7 mouse cellular contexts compared by ENCODE assay signal in the genomic region with DNA sequence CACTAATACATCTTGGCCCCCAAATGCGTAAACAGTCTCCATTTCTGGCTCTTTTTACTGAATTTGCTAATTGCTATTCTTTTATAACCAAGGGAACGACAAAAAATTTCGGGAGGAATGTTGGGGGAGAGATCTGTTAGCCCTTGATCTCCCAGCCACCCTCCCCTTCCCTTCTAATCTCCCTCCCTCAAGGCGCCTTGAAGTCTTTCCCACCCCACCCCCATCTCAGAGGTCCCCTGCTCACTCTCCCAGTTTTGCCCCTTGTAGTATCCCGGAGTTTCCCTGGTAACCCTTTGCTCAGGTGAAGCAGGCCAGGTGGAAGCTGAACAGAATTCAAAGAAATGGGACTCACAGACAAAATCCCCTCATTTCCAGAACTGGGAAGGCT. TPM values are rescaled to one million over a fixed set of nuclear protein-coding genes. Genes with fewer than 3 reads are reported as not detected.
A peak's percentile ranks its signal among the peaks of the same experiment; 100 is the strongest.
DNase-seq lines count a peak whose midpoint lies in the region; ATAC-seq and TF ChIP-seq lines count a peak whose summit lies in the region.

No protein-coding gene starts in this region.

- H3K9me3 ChIP-seq in lung, embryonic 14.5 days (ENCODE audit: low read depth, low read length), result no peaks in the 10 kb centered on the region
- no peaks in the 10 kb centered on the region for H3K9me3 ChIP-seq in heart, embryonic 16.5 days (replicated peaks; ENCODE audit: control insufficient read depth, low read length)
- H3K9me3 ChIP-seq in limb, embryonic 15.5 days, result no peaks in the 10 kb centered on the region
- no peaks in the 10 kb centered on the region for H3K9me3 ChIP-seq in stomach, embryonic 15.5 days

- peaks cover 21% of the 10 kb centered on the region for H3K4me1 ChIP-seq in lung, embryonic 14.5 days (ENCODE audit: insufficient read depth)
- H3K4me1 ChIP-seq in heart, embryonic 16.5 days (ENCODE audit: control insufficient read depth, insufficient read depth, low read length), result peaks cover 11% of the 10 kb centered on the region
- H3K4me1 ChIP-seq in limb, embryonic 15.5 days, result peaks cover 22% of the 10 kb centered on the region
- peaks cover 14% of the 10 kb centered on the region for H3K4me1 ChIP-seq in stomach, embryonic 15.5 days

- H3K27me3 ChIP-seq in lung, embryonic 14.5 days (ENCODE audit: insufficient read depth, low read length), result no peaks in the 10 kb centered on the region
- H3K27me3 ChIP-seq in heart, embryonic 16.5 days (ENCODE audit: control insufficient read depth, insufficient read depth, low read length), result no peaks in the 10 kb centered on the region
- H3K27me3 ChIP-seq in limb, embryonic 15.5 days, result no peaks in the 10 kb centered on the region
- H3K27me3 ChIP-seq in stomach, embryonic 15.5 days (replicated peaks), result no peaks in the 10 kb centered on the region

- H3K9ac ChIP-seq in lung, embryonic 14.5 days, result 0 out of 2 replicates have a peak overlapping the region, but pooled peaks have one; percentile 9
- peak overlapping the region; percentile 59 for H3K9ac ChIP-seq in heart, embryonic 16.5 days (ENCODE audit: low read length)
- no peak overlapping the region for H3K9ac ChIP-seq in limb, embryonic 15.5 days
- H3K9ac ChIP-seq in stomach, embryonic 15.5 days, result no peak overlapping the region

- 2% methylated on average over 5 of the region's 5 CpGs for WGBS in lung, embryonic 14.5 days
- 14% methylated on average over 5 of the region's 5 CpGs for WGBS in heart, embryonic 16.5 days
- 9% methylated on average over 5 of the region's 5 CpGs for WGBS in limb, embryonic 15.5 days
- 6% methylated on average over 5 of the region's 5 CpGs for WGBS in stomach, embryonic 15.5 days

- H3K4me2 ChIP-seq in lung, embryonic 14.5 days, result peak overlapping the region; percentile 52
- H3K4me2 ChIP-seq in heart, embryonic 16.5 days (ENCODE audit: low read depth, low read length), result peak overlapping the region; percentile 57
- H3K4me2 ChIP-seq in limb, embryonic 15.5 days, result peak overlapping the region; percentile 49
- H3K4me2 ChIP-seq in stomach, embryonic 15.5 days, result peak overlapping the region; percentile 51

- H3K36me3 ChIP-seq in lung, embryonic 14.5 days (ENCODE audit: insufficient read depth), result no peaks in the 10 kb centered on the region
- no peaks in the 10 kb centered on the region for H3K36me3 ChIP-seq in heart, embryonic 16.5 days (ENCODE audit: control insufficient read depth, insufficient read depth)
- no peaks in the 10 kb centered on the region for H3K36me3 ChIP-seq in limb, embryonic 15.5 days
- no peaks in the 10 kb centered on the region for H3K36me3 ChIP-seq in stomach, embryonic 15.5 days

- no peak for TF ChIP-seq CTCF in lung, embryonic 14.5 days (IDR thresholded peaks at IDR 0.05; ENCODE audit: low read depth)

- peak overlapping the region; percentile 94 for H3K27ac ChIP-seq in lung, embryonic 14.5 days (ENCODE audit: low read depth)
- H3K27ac ChIP-seq in heart, embryonic 16.5 days (ENCODE audit: low read length), result peak overlapping the region; percentile 87
- H3K27ac ChIP-seq in limb, embryonic 15.5 days, result peak overlapping the region; percentile 72
- H3K27ac ChIP-seq in stomach, embryonic 15.5 days, result peak overlapping the region; percentile 78

- no peak for DNase-seq in lung, embryonic 14.5 days
- no peak for DNase-seq in lung, postnatal 10 days
- no peak for DNase-seq in layer of hippocampus, adult 9-10 months (ENCODE audit: low spot score)
- DNase-seq in left cerebral cortex, adult 8-10 months (ENCODE audit: low spot score in 2 of 2), result no peak

- H3K4me3 ChIP-seq in lung, embryonic 14.5 days (ENCODE audit: low read depth, low read length), result peak overlapping the region; percentile 19
- peak overlapping the region; percentile 54 for H3K4me3 ChIP-seq in heart, embryonic 16.5 days (ENCODE audit: low read length)
- H3K4me3 ChIP-seq in limb, embryonic 15.5 days, result peak overlapping the region; percentile 34
- peak overlapping the region; percentile 26 for H3K4me3 ChIP-seq in stomach, embryonic 15.5 days (replicated peaks)

- ATAC-seq in lung, embryonic 14.5 days (ENCODE audit: insufficient read depth), result peak; percentile 80
- peak; percentile 33; the same call in 1 of the 2 replicates for ATAC-seq in heart, embryonic 16.5 days (replicated peaks; ENCODE audit: extremely low read depth, insufficient read depth, low FRiP score)
- no peak for ATAC-seq in limb, embryonic 15.5 days (ENCODE audit: insufficient number of reproducible peaks, low FRiP score, low TSS enrichment, low read depth)
- ATAC-seq in stomach, embryonic 15.5 days (ENCODE audit: insufficient read depth, low FRiP score, low read depth), result peak; percentile 40

RNA-seq across cellular contexts. Expression of a gene that starts 37.0 kb away (rescaled TPM):
- 0.70 and 1.2 TPM in 2 replicates for polyA plus RNA-seq in lung, embryonic 14.5 days (2014; fragmentation: Nextera tagmentation; extraction: Ambion mirVana)
- 1.1 and 1.5 TPM in 2 replicates for polyA plus RNA-seq in heart, embryonic 16.5 days (2015; fragmentation: Nextera tagmentation; extraction: Ambion mirVana)
- 0.72 and 0.84 TPM in 2 replicates for polyA plus RNA-seq in limb, embryonic 15.5 days (2015; fragmentation: Nextera tagmentation; extraction: Ambion mirVana)
- polyA plus RNA-seq in stomach, embryonic 15.5 days (2015; fragmentation: Nextera tagmentation; extraction: Ambion mirVana), result 0.42 and 0.50 TPM in 2 replicates
- 1 to 10 TPM; 1.0 to 1.6 (median 1.4) TPM for total RNA-seq in left cerebral cortex, adult 8-10 months (2022)

Comparison
In these comparisons a context has a peak if more than half of its experiments do, and no peak if none do; other contexts are left out.
1. H3K9ac ChIP-seq: peak in lung, embryonic 14.5 days (single experiment) and heart, embryonic 16.5 days (single experiment); none in limb, embryonic 15.5 days (single experiment) and stomach, embryonic 15.5 days (single experiment).
2. Peak in every context shown above with its lines, with median percentiles within 50 percentile points of each other: H3K27ac ChIP-seq, H3K4me2 ChIP-seq and H3K4me3 ChIP-seq.